Mouse (Mus musculus): ENCODE results near the gene 6430550D23Rik. TPM values are rescaled to one million over a fixed set of nuclear protein-coding genes. Genes with fewer than 3 reads are reported as not detected.

6430550D23Rik gene
- polyA plus RNA-seq (2012; rRNA removed; ENCODE audit: low replicate concordance) = 1.4 and 1.9 TPM in 2 replicates

DNA sequence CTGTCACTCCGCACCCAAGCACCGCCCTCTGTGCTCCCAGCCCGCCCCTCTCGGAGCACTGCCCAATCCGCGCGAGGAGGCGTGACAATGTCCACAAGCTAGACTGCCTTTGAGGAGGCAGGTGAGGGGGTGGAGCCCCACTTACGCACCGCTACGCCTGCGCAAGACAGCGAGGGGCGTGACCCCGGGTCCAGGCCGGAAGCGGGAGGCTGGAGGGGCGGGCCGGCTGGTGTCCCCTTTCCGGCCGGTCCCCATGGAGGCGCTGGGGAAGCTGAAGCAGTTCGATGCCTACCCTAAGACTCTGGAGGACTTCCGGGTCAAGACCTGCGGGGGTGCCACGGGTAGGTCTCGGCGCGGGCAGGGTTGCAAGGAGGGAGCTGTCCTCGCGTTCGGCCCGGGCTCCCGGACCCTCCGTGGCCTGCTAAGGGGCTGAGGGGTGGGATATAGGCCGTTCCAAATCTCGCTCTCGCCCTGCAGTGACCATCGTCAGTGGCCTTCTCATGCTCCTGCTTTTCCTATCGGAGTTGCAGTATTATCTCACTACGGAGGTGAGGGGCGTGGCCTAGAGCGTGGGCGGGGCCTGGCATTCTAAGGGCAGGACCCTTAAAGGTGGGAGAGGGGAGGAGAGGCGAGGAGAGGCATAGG lies at the start of gene 6430550D23Rik, which contains the start of gene Ergic3:
Gene 6430550D23Rik (minus strand): TSS at position 90 of the 645 bp plus-strand sequence.
Gene Ergic3 (plus strand): TSS at position 158 of the 645 bp plus-strand sequence.

DNA sequence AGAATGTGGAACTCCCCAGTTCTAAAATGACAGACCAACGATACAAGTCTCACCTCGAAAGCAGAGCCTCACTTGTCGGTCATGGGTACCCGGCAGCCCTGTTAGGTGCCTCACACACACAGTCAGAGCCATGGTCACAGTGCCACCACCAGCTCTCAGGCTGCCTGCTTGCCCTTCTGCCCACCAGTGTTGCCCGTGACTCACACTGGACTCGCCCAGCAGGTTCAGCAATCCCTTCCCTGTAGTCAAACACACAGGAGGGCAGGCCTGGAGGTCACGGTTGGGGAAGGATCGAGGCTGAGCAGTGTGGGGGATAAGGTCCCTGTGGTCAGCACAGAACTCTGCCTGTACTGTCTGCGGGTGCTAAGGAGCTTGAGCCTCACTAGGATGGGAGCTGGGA lies 45.0 kb upstream of the 6430550D23Rik start, which contains the start of gene Fer1l4:
Gene Fer1l4 (minus strand): TSS at position 132 of the 400 bp plus-strand sequence.

DNA sequence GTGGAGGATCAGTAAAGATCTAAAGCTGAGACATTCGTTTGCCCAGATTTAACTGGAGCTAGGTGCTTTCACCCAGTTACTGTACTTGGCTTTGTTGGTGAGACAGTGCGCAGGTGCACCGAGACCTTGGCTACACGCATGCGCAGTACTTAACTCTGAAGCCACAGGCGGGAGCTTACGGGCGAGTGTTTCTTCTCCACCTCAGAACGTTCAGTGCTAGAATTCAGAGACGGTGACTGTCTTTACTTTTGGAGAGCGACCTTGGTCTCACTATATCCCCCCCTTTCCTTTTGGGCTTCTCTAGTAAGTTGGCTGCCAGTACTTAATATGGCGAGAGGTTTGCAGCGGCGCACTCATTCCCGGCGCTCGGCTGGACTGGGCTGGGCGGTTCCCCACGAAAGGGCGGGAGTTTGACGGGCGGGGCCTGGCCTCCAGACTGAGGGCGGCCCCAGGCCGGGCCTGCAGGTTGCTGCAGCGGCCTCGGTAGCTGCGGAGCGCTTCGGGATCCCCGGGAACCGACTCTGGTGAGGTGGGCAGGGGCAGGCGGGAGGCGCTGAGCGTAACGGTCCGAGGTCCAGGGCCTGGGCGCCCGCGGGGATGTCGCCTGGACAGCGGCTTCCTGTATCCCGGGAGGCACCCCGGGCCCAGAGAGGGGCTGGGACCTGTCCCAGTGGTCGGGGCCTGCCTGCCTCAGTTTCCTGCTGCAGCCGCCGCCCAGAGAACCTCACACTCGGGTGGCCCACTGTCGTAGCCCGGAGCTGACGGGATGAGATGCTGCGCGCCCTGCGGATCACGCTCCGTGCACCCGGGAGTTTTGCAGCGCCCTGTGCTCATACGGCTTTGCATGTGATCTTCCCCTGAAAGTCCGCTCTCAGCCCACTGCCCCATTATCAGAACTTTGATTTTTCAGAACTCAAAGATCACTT lies 51.4 kb downstream of the 6430550D23Rik start, which contains the start of gene Cep250:
Gene Cep250 (plus strand): TSS at position 325 of the 926 bp plus-strand sequence.

DNA sequence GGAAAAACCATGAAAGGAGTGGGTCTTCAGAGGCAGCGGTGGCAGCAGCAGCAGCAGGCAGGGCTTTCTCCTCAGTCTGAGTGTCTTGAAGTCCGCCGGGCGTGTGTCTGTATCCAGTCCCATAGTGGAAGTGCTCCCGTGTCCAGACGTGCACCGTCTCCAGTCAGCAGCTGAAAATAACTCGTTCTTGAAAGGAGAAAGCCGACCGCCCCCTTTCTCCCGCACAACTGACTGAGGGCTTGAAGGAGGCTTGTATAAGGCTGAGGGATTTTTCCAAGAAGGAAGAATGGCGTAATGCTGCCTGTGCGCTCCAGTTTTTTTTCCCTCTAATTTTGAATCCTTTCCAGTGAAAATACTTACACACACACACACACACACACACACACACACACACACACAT lies 62.7 kb downstream of the 6430550D23Rik start, which contains the start of gene Gdf5:
Gene Gdf5 (minus strand): TSS at position 244 of the 400 bp plus-strand sequence.

DNA sequence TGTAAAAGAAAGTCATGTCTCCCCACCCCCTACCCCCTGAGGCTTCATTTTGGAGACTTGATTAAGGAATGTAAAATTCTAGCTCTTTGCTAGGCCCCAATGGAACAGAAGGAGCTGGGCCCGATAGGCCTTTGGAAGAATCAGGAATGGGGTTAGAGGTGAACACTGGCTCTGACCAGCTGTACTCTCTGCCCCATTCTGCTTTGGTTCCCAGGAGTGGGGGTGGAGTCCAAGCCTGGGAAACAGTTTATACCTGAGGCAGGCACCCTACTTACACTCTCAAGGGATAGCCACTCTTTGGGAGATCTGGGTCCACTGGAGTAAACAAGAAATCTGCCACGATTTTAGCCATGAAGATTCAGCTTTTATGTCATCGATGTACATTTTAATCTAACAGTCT lies 67.1 kb downstream of the 6430550D23Rik start, which contains the start of gene Gm15557:
Gene Gm15557 (plus strand): TSS at position 48 of the 400 bp plus-strand sequence.

DNA sequence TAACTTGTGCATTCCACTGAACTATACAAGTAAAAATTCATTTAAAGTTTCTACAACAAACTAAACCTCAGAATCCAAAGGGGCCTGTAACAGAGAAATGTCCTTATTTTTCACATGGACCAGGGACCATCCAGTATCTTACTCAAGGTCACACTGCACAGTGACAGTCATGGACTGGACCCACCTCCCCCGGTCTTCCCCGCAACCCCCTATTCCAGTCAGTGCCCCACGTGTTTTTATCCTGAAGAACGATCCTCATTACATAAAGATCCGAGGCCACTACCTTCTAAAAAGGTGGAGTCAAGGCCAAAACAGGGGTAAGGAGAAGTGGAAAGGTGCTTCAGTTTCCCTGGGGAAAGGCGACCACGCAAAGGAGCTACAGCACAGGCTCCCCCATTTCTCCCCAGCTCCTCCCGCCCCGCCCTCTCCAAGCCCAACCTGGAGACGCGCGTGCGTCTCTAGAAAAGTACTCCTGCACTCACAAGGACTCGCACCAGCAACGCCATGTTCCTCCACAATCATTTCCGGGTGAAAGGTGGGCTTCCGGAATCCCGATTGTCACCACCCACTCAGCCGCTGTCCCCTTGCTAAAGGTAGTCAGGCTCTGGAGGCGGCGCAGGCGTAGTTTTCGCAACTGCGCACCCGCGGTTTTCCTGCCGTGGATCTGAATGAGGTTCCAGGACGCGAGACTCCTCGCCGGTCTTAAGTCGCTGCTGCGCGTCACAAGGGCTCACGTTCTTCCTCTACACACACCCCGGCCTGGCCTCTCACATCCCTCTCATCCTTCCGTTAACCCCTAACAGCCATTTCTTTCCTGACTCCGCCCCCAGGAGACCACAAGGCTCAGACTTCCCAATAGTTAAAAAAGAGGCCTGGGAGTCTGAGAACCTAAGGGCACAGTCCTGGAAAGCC lies 78.0 kb downstream of the 6430550D23Rik start, which contains the start of gene Uqcc1:
Gene Uqcc1 (minus strand): TSS at position 780 of the 912 bp plus-strand sequence.

Other genes with a start within 250 kb of the 6430550D23Rik start
- gene Mmp24, start 232.6 kb downstream of the 6430550D23Rik start, polyA plus RNA-seq (2012; rRNA removed; ENCODE audit: low replicate concordance) = 0.34 and 0.62 TPM in 2 replicates
- 55.5 and 73.0 TPM in 2 replicates for gene BC029722, start 188.6 kb downstream of the 6430550D23Rik start, polyA plus RNA-seq (2012; rRNA removed; ENCODE audit: low replicate concordance)
- gene Eif6, start 181.1 kb downstream of the 6430550D23Rik start, polyA plus RNA-seq (2012; rRNA removed; ENCODE audit: low replicate concordance) = 336 and 452 TPM in 2 replicates
- 0.15 and 1.1 TPM in 2 replicates for gene Fam83c, start 173.1 kb downstream of the 6430550D23Rik start, polyA plus RNA-seq (2012; rRNA removed; ENCODE audit: low replicate concordance)
- gene Uqcc1, start 77.7 kb downstream of the 6430550D23Rik start, polyA plus RNA-seq (2012; rRNA removed; ENCODE audit: low replicate concordance) = 6.6 and 8.5 TPM in 2 replicates
- gene Gm15557, start 67.2 kb downstream of the 6430550D23Rik start, polyA plus RNA-seq (2012; rRNA removed; ENCODE audit: low replicate concordance) = not detected in 2 replicates
- gene Gdf5, start 62.6 kb downstream of the 6430550D23Rik start, polyA plus RNA-seq (2012; rRNA removed; ENCODE audit: low replicate concordance) = not detected in 2 replicates
- 3.8 and 4.3 TPM in 2 replicates for gene Cep250, start 51.5 kb downstream of the 6430550D23Rik start, polyA plus RNA-seq (2012; rRNA removed; ENCODE audit: low replicate concordance)
- 225 and 402 TPM in 2 replicates for gene Ergic3, start 68 bp upstream of the 6430550D23Rik start, polyA plus RNA-seq (2012; rRNA removed; ENCODE audit: low replicate concordance)
- 0.30 and 10.9 TPM in 2 replicates for gene Fer1l4, start 45.0 kb upstream of the 6430550D23Rik start, polyA plus RNA-seq (2012; rRNA removed; ENCODE audit: low replicate concordance)
- 0.27 and 0.93 TPM in 2 replicates for gene Spag4, start 57.2 kb upstream of the 6430550D23Rik start, polyA plus RNA-seq (2012; rRNA removed; ENCODE audit: low replicate concordance)
- gene Cpne1, start 104.0 kb upstream of the 6430550D23Rik start, polyA plus RNA-seq (2012; rRNA removed; ENCODE audit: low replicate concordance) = 27.7 and 40.4 TPM in 2 replicates
- 3.8 and 4.8 TPM in 2 replicates for gene Rbm12, start 104.0 kb upstream of the 6430550D23Rik start, polyA plus RNA-seq (2012; rRNA removed; ENCODE audit: low replicate concordance)
- 0.24 and 0.83 TPM in 2 replicates for gene Gm28036, start 119.1 kb upstream of the 6430550D23Rik start, polyA plus RNA-seq (2012; rRNA removed; ENCODE audit: low replicate concordance)
- 203 and 222 TPM in 2 replicates for gene Romo1, start 136.1 kb upstream of the 6430550D23Rik start, polyA plus RNA-seq (2012; rRNA removed; ENCODE audit: low replicate concordance)
- 27.1 and 41.1 TPM in 2 replicates for gene Nfs1, start 136.2 kb upstream of the 6430550D23Rik start, polyA plus RNA-seq (2012; rRNA removed; ENCODE audit: low replicate concordance)
- 26.9 and 39.9 TPM in 2 replicates for gene Rbm39, start 172.3 kb upstream of the 6430550D23Rik start, polyA plus RNA-seq (2012; rRNA removed; ENCODE audit: low replicate concordance)
- gene Phf20, start 188.5 kb upstream of the 6430550D23Rik start, polyA plus RNA-seq (2012; rRNA removed; ENCODE audit: low replicate concordance) = 3.6 and 4.3 TPM in 2 replicates

Measured in duodenum, adult 2 months (tissue).